Comparison of ENCODE assay signal across 25 mouse cellular contexts in the genomic region with DNA sequence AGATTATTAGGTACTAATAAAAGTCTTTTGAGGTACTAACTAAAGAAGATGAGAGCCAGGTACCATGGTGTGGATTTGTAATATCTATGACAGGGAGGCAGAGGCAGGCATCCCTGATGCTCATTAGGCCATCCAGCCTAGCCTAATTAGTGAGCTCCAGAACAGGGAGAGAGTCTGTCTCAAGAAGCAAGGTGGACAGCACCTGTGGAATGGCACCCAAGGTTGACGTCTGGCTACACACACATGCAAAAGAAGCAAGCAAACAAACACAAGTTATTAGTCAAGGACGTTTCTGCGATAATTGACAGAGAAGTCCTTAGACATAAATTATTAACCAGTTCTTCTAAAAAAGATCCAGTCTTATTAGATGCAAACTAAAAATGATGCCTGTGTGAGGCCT.
"Had no signal": no experiment of that assay in that cellular context is flagged by ENCODE, and none has a peak within 500 bp of the region (broad histone marks: within the 10 kb centered on the region; RNA-seq: fewer than 3 reads in every experiment).

No protein-coding gene starts in this region.

- H3K27ac ChIP-seq: embryonic facial prominence, embryonic 10.5 days; embryonic facial prominence, embryonic 12.5 days; embryonic facial prominence, embryonic 13.5 days; embryonic facial prominence, embryonic 15.5 days; forebrain, embryonic 10.5 days; forebrain, embryonic 12.5 days; forebrain, embryonic 13.5 days; forebrain, embryonic 15.5 days; gastrocnemius, adult 2 months; heart, adult 2 months had no signal

- DNase-seq: cerebellum, adult 2 months; cerebellum, adult 8-10 months; cerebellum, adult 9-10 months; cerebellum, adult 9-11 months; cerebellum, postnatal 10 days; cerebellum, postnatal 14 days; cerebellum, postnatal 25 days; cerebellum, postnatal 36 days; embryo, embryonic 11 days; forebrain, postnatal 0 days; gastrocnemius, adult 2 months; gastrocnemius, postnatal 10 days; gastrocnemius, postnatal 14 days; gastrocnemius, postnatal 25 days; gastrocnemius, postnatal 36 days; heart, adult 2 months had no signal

- H3K4me1 ChIP-seq: embryonic facial prominence, embryonic 10.5 days; embryonic facial prominence, embryonic 12.5 days; embryonic facial prominence, embryonic 13.5 days; embryonic facial prominence, embryonic 15.5 days; forebrain, embryonic 10.5 days; forebrain, embryonic 12.5 days; forebrain, embryonic 13.5 days; forebrain, embryonic 15.5 days had no signal

- H3K36me3 ChIP-seq: embryonic facial prominence, embryonic 10.5 days; embryonic facial prominence, embryonic 12.5 days; embryonic facial prominence, embryonic 13.5 days; embryonic facial prominence, embryonic 15.5 days; forebrain, embryonic 10.5 days; forebrain, embryonic 12.5 days; forebrain, embryonic 15.5 days had no signal

- H3K27me3 ChIP-seq: embryonic facial prominence, embryonic 12.5 days; embryonic facial prominence, embryonic 13.5 days; embryonic facial prominence, embryonic 15.5 days; forebrain, embryonic 12.5 days; forebrain, embryonic 13.5 days; forebrain, embryonic 15.5 days had no signal

- H3K9me3 ChIP-seq: embryonic facial prominence, embryonic 10.5 days; embryonic facial prominence, embryonic 12.5 days; embryonic facial prominence, embryonic 13.5 days; embryonic facial prominence, embryonic 15.5 days; forebrain, embryonic 10.5 days; forebrain, embryonic 12.5 days; forebrain, embryonic 13.5 days; forebrain, embryonic 15.5 days had no signal

- H3K4me3 ChIP-seq: embryonic facial prominence, embryonic 10.5 days; embryonic facial prominence, embryonic 12.5 days; embryonic facial prominence, embryonic 13.5 days; embryonic facial prominence, embryonic 15.5 days; erythroblast, embryonic 14.5 days; forebrain, embryonic 10.5 days; forebrain, embryonic 12.5 days; forebrain, embryonic 13.5 days; forebrain, embryonic 15.5 days; gastrocnemius, adult 2 months; heart, adult 2 months had no signal
